Mouse (Mus musculus): ENCODE data around the gene Mllt3. TPM values are rescaled to one million over a fixed set of nuclear protein-coding genes. Genes with fewer than 3 reads are reported as not detected.

Mllt3 gene
- total RNA-seq, 2 experiments from 2014 or later, result 148 to 154 TPM

GRCm38 (mm10) chr4:87728581-87728980 lies 304.6 kb downstream of the Mllt3 start:
- DNase-seq (ENCODE audit: low spot score), result no peak

- DNase-seq (ENCODE audit: low spot score), result no peak
These were observed 309.7 kb downstream of the Mllt3 start for GRCm38 (mm10) chr4:87723448-87723847.

Other genes with a start within 250 kb of the Mllt3 start
- gene Focad, start 61.3 kb upstream of the Mllt3 start, total RNA-seq (2021), result 10 to 100 TPM; 10.9 to 11.4 TPM